Mouse (Mus musculus) stomach, postnatal 0 days (tissue): ENCODE results near the gene Sfpq. TPM values are rescaled to one million over a fixed set of nuclear protein-coding genes. Genes with fewer than 3 reads are reported as not detected.

ENCODE experiments used
- ATAC-seq: fragments of 200-750 bp; cut with Nextera tagmentation; 2 replicates; pipeline ENCODE4 v1.8.0; 2017; ENCODE audit not compliant: low FRiP score, low TSS enrichment
- DNase-seq: peaks from one replicate; pipeline ENCODE4 v3.0.0-alpha.2; 2016; ENCODE audit warnings: low spot score
- H3K27ac ChIP-seq: fragments of 300-500 bp; sonication (generic); replicated peaks from 2 replicates; pipeline ENCODE4 v1.5.1; 2014; ENCODE audit warnings: mild to moderate bottlenecking, control low read depth
- H3K27me3 ChIP-seq: fragments of 300-500 bp; sonication (generic); 2 replicates; pipeline ENCODE4 v1.6.1; 2014; ENCODE audit warnings: low read length; ENCODE audit not compliant: control insufficient read depth, insufficient read depth
- H3K36me3 ChIP-seq: fragments of 300-500 bp; sonication (generic); 2 replicates; pipeline ENCODE4 v1.6.1; 2014; ENCODE audit warnings: low read length, mixed read lengths; ENCODE audit not compliant: control insufficient read depth, insufficient read depth
- H3K4me1 ChIP-seq: fragments of 300-500 bp; sonication (generic); replicated peaks from 2 replicates; pipeline ENCODE4 v1.6.1; 2014; ENCODE audit warnings: antibody characterized with exemption; ENCODE audit not compliant: control insufficient read depth, insufficient read depth
- H3K4me2 ChIP-seq: fragments of 300-500 bp; sonication (generic); replicated peaks from 2 replicates; pipeline ENCODE4 v1.6.1; 2014; ENCODE audit warnings: low read depth, mild to moderate bottlenecking, control low read depth, moderate library complexity
- H3K4me3 ChIP-seq: fragments of 300-500 bp; sonication (generic); 2 replicates; pipeline ENCODE4 v1.5.1; 2014; ENCODE audit warnings: low read depth, low read length, control low read depth
- H3K9ac ChIP-seq: fragments of 300-500 bp; sonication (generic); 2 replicates; pipeline ENCODE4 v1.6.1; 2014; ENCODE audit warnings: mild to moderate bottlenecking, low read length, control low read depth, mixed read lengths
- H3K9me3 ChIP-seq: fragments of 300-500 bp; sonication (generic); 2 replicates; pipeline ENCODE4 v1.6.1; 2016; ENCODE audit warnings: low read length; ENCODE audit not compliant: control insufficient read depth
- CTCF ChIP-seq: IDR thresholded peaks from 2 replicates; pipeline ENCODE4 v1.5.1; 2016; ENCODE audit warnings: antibody characterized with exemption, low read depth, mild to moderate bottlenecking, moderate library complexity
- EP300 ChIP-seq: optimal IDR thresholded peaks from 2 replicates; pipeline ENCODE3; 2016; ENCODE audit warnings: antibody characterized with exemption
- WGBS: fragments of 180-500 bp; shearing (Covaris S2); extraction: QIAGEN DNeasy Blood & Tissue Kit; methylation state at CpG from one replicate; pipeline ENCODE4 v1.1.7; 2014; 5-methylcytosine and 5-hydroxymethylcytosine counted together
- polyA plus RNA-seq: library from polyadenylated mRNA; unstranded; fragments of >200 nt; fragmentation: Nextera tagmentation; extraction: Ambion mirVana; gene quantifications from 2 replicates; pipeline ENCODE4 v1.2.1, GENCODE M21; 2015

Gene Sfpq
- polyA plus RNA-seq, 1 experiment from 2014 or later = 41.5 TPM

DNA sequence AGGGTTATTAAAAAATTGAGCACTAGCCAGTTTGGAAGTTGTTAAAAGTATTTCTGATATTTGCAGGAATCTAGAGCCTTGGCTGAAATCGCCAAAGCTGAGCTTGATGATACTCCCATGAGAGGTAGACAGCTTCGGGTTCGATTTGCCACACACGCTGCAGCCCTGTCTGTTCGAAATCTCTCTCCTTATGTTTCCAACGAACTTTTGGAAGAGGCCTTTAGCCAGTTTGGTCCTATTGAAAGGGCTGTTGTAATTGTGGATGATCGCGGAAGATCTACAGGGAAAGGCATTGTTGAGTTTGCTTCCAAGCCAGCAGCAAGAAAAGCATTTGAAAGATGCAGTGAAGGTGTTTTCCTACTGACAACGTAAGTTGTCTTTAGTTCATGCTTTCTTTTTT lies 2.1 kb downstream of the Sfpq start:
- H3K36me3 ChIP-seq = peaks cover 14% of the 10 kb centered on the region; the same call in 1 of the 2 replicates
- ATAC-seq = no peak
- under 1% methylated on average over 9 of the region's 9 CpGs for WGBS

GRCm38 (mm10) chr4:127024240-127024639 lies 3.1 kb downstream of the Sfpq start:
- Histone ChIP-seq H3K4me3 (peak overlapping the region; percentile 100), H3K36me3 (peaks cover 17% of the 10 kb centered on the region), H3K9ac (no peak overlapping the region), H3K9me3 (no peaks in the 10 kb centered on the region), H3K4me2 (peak overlapping the region; percentile 86), H3K27me3 (no peaks in the 10 kb centered on the region), H3K4me1 (peaks cover 3% of the 10 kb centered on the region; the same call in 1 of the 2 replicates), H3K27ac (no peak overlapping the region)
- 17% methylated on average over 1 of the region's 1 CpGs for whole genome bisulfite sequencing
- ATAC-seq (no peak), DNase-seq (no peak)
- TF ChIP-seq EP300 (no peak), CTCF (no peak)

More for the DNA sequence above, 2.1 kb downstream of the Sfpq start:
- Histone ChIP-seq H3K9me3 (no peaks in the 10 kb centered on the region), H3K4me1 (peaks cover 3% of the 10 kb centered on the region; the same call in 1 of the 2 replicates), H3K9ac (peak overlapping the region; percentile 100), H3K4me3 (peak overlapping the region; percentile 100), H3K4me2 (peak overlapping the region; percentile 86), H3K27me3 (no peaks in the 10 kb centered on the region), H3K27ac (no peak overlapping the region)
- DNase-seq = no peak
- TF ChIP-seq CTCF (no peak), EP300 (no peak)

DNA sequence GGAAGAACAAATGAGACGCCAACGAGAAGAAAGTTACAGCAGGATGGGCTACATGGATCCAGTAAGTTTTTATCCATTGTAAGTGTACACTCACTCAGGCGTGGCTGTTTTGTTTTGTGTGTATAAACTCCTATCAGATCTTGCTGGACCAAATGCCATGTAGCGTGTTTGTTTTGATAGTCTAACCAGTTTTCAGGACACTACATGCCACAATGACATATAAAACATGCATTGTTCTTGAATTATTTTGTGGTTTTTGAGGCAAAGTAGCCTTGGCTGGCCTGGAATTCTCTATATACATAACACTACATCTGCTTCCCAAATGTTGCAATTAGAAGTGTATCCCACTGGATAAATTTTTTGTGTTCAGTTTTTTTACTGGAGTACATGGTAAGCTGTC lies 5.7 kb downstream of the Sfpq start:
- H3K4me3 ChIP-seq = no peak overlapping the region
- no peak overlapping the region for H3K27ac ChIP-seq
- TF ChIP-seq CTCF (no peak), EP300 (no peak)
- WGBS = 78% methylated on average over 4 of the region's 4 CpGs
- no peak overlapping the region for H3K9ac ChIP-seq
- H3K4me2 ChIP-seq = no peak overlapping the region
- no peaks in the 10 kb centered on the region for H3K9me3 ChIP-seq
- ATAC-seq (no peak), DNase-seq (no peak)
- H3K4me1 ChIP-seq = peaks cover 3% of the 10 kb centered on the region; the same call in 1 of the 2 replicates
- peaks cover 28% of the 10 kb centered on the region for H3K36me3 ChIP-seq
- no peaks in the 10 kb centered on the region for H3K27me3 ChIP-seq

GRCm38 (mm10) chr4:127027228-127028190 lies 6.4 kb downstream of the Sfpq start:
- Histone ChIP-seq H3K4me2 (no peak overlapping the region), H3K4me3 (no peak overlapping the region), H3K4me1 (peaks cover 3% of the 10 kb centered on the region; the same call in 1 of the 2 replicates), H3K9ac (no peak overlapping the region), H3K36me3 (peaks cover 31% of the 10 kb centered on the region), H3K9me3 (no peaks in the 10 kb centered on the region), H3K27ac (no peak overlapping the region), H3K27me3 (no peaks in the 10 kb centered on the region)
- peak; percentile 67 for DNase-seq
- TF ChIP-seq EP300 (no peak), CTCF (peak; percentile 73)
- whole genome bisulfite sequencing = 49% methylated on average over 4 of the region's 4 CpGs
- 0 out of 2 replicates have a peak, but pooled peaks have one; percentile 28 for ATAC-seq

DNA sequence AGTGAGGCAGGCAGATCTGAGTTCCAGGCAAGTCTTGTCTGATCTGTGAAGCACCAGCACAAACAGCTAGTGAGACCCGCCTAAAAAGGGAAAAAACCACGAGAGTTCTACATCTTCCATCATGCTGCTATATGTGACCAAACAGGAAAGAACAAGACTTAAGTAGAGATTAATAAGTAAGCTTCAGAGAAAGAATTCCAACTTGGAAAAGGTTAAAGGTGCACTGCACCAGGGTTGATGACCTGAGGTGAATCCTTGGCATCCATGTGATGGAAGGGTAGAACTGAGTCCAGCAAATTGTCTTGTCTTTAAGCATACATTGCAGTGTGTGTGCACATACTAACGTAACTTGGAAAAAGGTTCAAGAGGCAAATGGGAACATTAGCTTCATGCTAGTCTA lies 16.0 kb downstream of the Sfpq start:
- Histone ChIP-seq H3K4me1 (no peaks in the 10 kb centered on the region), H3K36me3 (peaks cover 26% of the 10 kb centered on the region), H3K4me3 (no peak overlapping the region), H3K4me2 (no peak overlapping the region), H3K27ac (no peak overlapping the region), H3K9me3 (no peaks in the 10 kb centered on the region), H3K27me3 (no peaks in the 10 kb centered on the region), H3K9ac (no peak overlapping the region)
- TF ChIP-seq CTCF (no peak), EP300 (no peak)
- ATAC-seq (no peak), DNase-seq (no peak)
- WGBS = 78% methylated on average over 3 of the region's 3 CpGs
